Mouse (Mus musculus) C2C12 (cell line): ENCODE measurements around the gene Atxn1. TPM values are rescaled to one million over a fixed set of nuclear protein-coding genes. Genes with fewer than 3 reads are reported as not detected.

Experiments
- H3K27me3 ChIP-seq: one replicate; pipeline ENCODE4 v1.6.1; 2011; ENCODE audit not compliant: control insufficient read depth, insufficient read depth, insufficient read length
- H3K36me3 ChIP-seq: one replicate; pipeline ENCODE4 v1.6.1; 2011; ENCODE audit not compliant: control insufficient read depth, insufficient read depth
- H3K4me3 ChIP-seq: one replicate; pipeline ENCODE4 v1.5.1; 2011; ENCODE audit warnings: mild to moderate bottlenecking, control low read depth; ENCODE audit not compliant: poor library complexity, insufficient read depth, severe bottlenecking
- H3K79me2 ChIP-seq: one replicate; pipeline ENCODE4 v1.6.1; 2011; ENCODE audit not compliant: control insufficient read depth, insufficient read depth
- H3K79me3 ChIP-seq: one replicate; pipeline ENCODE4 v1.6.1; 2011; ENCODE audit warnings: low read depth, control low read depth
- H3ac ChIP-seq: one replicate; pipeline ENCODE3; 2011; ENCODE audit warnings: low read depth; ENCODE audit not compliant: control insufficient read depth, insufficient read length
- CEBPB ChIP-seq: IDR thresholded peaks from one replicate; pipeline ENCODE4 v1.6.1; 2011; ENCODE audit warnings: low read depth, mild to moderate bottlenecking, control low read depth, moderate library complexity
- CTCF ChIP-seq: IDR thresholded peaks from one replicate; pipeline ENCODE4 v1.5.1; 2011; ENCODE audit not compliant: control insufficient read depth, insufficient read depth, insufficient read length
- FOSL1 ChIP-seq: IDR thresholded peaks from one replicate; pipeline ENCODE4 v1.8.0; 2011; ENCODE audit warnings: mild to moderate bottlenecking, low read length; ENCODE audit not compliant: poor library complexity, insufficient read depth, severe bottlenecking
- MAX ChIP-seq: IDR thresholded peaks from one replicate; pipeline ENCODE4 v1.6.1; 2011; ENCODE audit warnings: mild to moderate bottlenecking, control low read depth
- MYOD1 ChIP-seq: IDR thresholded peaks from one replicate; pipeline ENCODE4 v1.6.1; 2011; ENCODE audit warnings: low read depth; ENCODE audit not compliant: control insufficient read depth, insufficient read length
- MYOG ChIP-seq: IDR thresholded peaks from one replicate; pipeline ENCODE4 v1.6.1; 2011; ENCODE audit not compliant: control insufficient read depth, insufficient read length; ENCODE audit errors: extremely low read depth
- USF1 ChIP-seq: IDR thresholded peaks from one replicate; pipeline ENCODE4 v1.6.1; 2011; ENCODE audit warnings: low read depth, mild to moderate bottlenecking, control low read depth, moderate library complexity
- polyA plus RNA-seq: library from polyadenylated mRNA; unstranded; fragments of >200 nt; fragmentation: generic; extraction: Trizol; gene quantifications from one replicate; pipeline ENCODE4 v1.2.1, GENCODE M21; 2012; ENCODE audit warnings: missing spikeins

The Atxn1 gene
- polyA plus RNA-seq, 1 experiment = 3.0 TPM

DNA sequence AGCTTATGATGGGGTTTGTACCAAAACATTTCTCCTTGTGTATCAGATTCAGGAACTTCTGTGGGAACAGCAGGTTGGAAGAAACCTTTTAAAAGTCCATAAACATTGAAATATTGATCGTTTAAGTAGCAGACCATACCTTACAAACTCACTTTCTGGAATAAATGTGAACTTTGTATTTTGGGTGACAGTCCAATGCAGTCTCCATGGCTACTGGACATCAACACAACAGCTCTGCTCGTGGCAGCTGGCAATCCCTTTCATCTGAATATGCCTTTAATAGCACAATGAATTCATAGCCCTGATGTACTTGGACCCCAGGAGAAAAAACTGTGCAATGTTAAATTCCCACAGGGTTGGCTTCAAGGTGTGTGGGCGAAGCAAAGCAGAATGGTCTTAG is 302.6 kb downstream of the Atxn1 start:
- no peak for TF ChIP-seq FOSL1
- no peak for TF ChIP-seq CEBPB
- no peak for TF ChIP-seq MYOD1
- TF ChIP-seq MYOG = no peak
- TF ChIP-seq MAX = no peak
- TF ChIP-seq USF1 = no peak
- TF ChIP-seq CTCF = no peak
- Histone ChIP-seq H3K27me3 (no peaks in the 10 kb centered on the region), H3K36me3 (no peaks in the 10 kb centered on the region)

DNA sequence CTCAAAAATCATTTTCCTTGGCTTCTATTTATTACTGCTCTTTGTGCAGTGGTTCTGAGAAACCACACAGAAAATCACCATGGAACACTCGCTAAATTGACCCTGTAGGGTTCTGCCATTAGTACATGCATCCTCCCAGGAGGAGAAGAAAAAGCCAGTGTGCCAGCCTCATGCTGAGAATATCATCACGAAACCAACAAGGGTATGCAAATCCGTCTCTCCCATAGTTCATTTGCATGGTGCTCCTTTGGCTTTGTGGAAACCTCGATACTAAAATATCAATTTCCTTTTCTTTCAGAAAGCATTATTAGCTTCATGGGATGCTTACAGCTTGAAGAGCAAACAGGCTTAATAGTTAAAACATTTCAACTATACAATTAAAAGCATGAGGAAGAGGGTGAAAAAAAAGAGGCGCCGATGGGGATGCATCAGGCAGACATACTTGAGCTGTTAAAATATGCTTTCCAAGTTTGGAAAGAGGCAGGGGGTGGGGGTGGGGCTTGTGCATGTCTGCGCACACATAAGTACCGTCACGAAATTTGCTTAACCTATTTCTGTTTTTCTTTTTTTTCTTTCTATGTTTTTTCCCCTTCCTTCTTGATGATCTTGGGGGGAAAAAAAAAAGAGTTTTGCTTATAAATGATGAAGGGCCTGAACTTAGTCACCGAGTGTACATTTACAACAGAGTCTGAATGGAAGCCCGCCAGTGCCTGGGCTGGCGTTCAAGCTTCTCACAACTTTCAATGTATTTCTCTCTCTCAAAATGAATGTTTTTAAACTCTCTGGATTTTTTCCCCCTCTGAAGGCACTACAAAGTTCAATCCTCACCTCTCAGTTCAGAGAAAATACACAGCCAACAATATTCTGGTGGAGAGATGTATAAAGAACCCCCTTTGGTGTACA is 303.3 kb downstream of the Atxn1 start:
- Histone ChIP-seq H3ac (no peak overlapping the region), H3K27me3 (no peaks in the 10 kb centered on the region), H3K36me3 (no peaks in the 10 kb centered on the region), H3K4me3 (no peak overlapping the region), H3K79me2 (no peaks in the 10 kb centered on the region), H3K79me3 (no peaks in the 10 kb centered on the region)
- TF ChIP-seq MAX (no peak), FOSL1 (no peak), USF1 (no peak), MYOG (no peak), CTCF (no peak), MYOD1 (no peak), CEBPB (no peak)

More for the DNA sequence above, 302.6 kb downstream of the Atxn1 start:
- Histone ChIP-seq H3K79me3 (no peaks in the 10 kb centered on the region), H3K79me2 (no peaks in the 10 kb centered on the region), H3K4me3 (no peak overlapping the region), H3ac (no peak overlapping the region)

GRCm38 (mm10) chr13:45659813-45660212 is 305.0 kb downstream of the Atxn1 start:
- H3K27me3 ChIP-seq = no peaks in the 10 kb centered on the region
- no peaks in the 10 kb centered on the region for H3K79me2 ChIP-seq
- H3K36me3 ChIP-seq = no peaks in the 10 kb centered on the region
- H3ac ChIP-seq = no peak overlapping the region
- TF ChIP-seq USF1 (no peak), MYOG (no peak), CEBPB (no peak), FOSL1 (no peak), CTCF (no peak), MAX (no peak), MYOD1 (no peak)
- H3K79me3 ChIP-seq = no peaks in the 10 kb centered on the region
- H3K4me3 ChIP-seq = no peak overlapping the region

- no peak overlapping the region for H3ac ChIP-seq
- TF ChIP-seq CTCF (no peak), MYOG (no peak), USF1 (no peak), MAX (no peak), FOSL1 (no peak), MYOD1 (no peak)
- no peaks in the 10 kb centered on the region for H3K79me2 ChIP-seq
- H3K36me3 ChIP-seq = no peaks in the 10 kb centered on the region
- no peaks in the 10 kb centered on the region for H3K79me3 ChIP-seq
- no peaks in the 10 kb centered on the region for H3K27me3 ChIP-seq
- H3K4me3 ChIP-seq = no peak overlapping the region
Observed at GRCm38 (mm10) chr13:45658343-45658742, 306.5 kb downstream of the Atxn1 start.

DNA sequence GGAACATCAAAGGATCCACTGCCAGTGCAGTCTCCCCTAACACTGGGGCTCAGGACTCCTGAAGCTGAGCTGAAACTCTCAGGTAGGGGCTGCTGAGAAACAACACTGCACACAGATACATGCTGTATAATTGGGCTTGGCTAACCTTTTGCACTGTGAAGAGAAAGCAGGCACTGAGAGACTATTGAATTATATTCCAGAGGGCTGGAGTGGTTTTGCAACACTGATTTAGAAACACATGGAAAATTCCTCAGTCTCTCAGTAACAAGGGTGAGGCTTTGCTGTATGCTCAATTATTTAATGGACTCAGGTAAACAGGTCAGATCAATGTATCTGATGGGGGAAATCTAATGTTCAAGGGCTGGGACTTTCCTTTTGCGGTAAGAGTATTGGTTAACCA is 307.6 kb downstream of the Atxn1 start:
- Histone ChIP-seq H3K4me3 (no peak overlapping the region), H3K27me3 (no peaks in the 10 kb centered on the region), H3ac (no peak overlapping the region), H3K36me3 (no peaks in the 10 kb centered on the region), H3K79me3 (no peaks in the 10 kb centered on the region), H3K79me2 (no peaks in the 10 kb centered on the region)
- TF ChIP-seq CTCF (no peak), USF1 (no peak), MAX (no peak), FOSL1 (no peak), MYOD1 (no peak), MYOG (no peak), CEBPB (no peak)
